Mouse (Mus musculus) skeletal muscle tissue, adult 2 months (tissue): ENCODE measurements at regions not wholly inside any gene's neighbourhood (a gene's known extent, or its start where the extent isn't known, plus 50 kb on each side); places are given as distances from the start of the nearest gene placed in this dataset.

Experiments
- DNase-seq: peaks from one replicate; pipeline ENCODE4 v3.0.0-alpha.2; 2012; ENCODE audit warnings: low read depth, low spot score

GRCm38 (mm10) chr9:69662394-69662793, 98.3 kb downstream of the Foxb1 start:
- DNase-seq: no peak

- no peak for DNase-seq
These were observed 102.5 kb downstream of the Foxb1 start for GRCm38 (mm10) chr9:69658276-69658675.

GRCm38 (mm10) chr9:69656053-69656452, 104.7 kb downstream of the Foxb1 start:
- no peak for DNase-seq

GRCm38 (mm10) chr9:69652106-69652505, 108.6 kb downstream of the Foxb1 start:
- no peak for DNase-seq

- no peak for DNase-seq
These were observed 109.1 kb downstream of the Foxb1 start for GRCm38 (mm10) chr9:69651608-69652007.

GRCm38 (mm10) chr9:69642591-69642990, 118.1 kb downstream of the Foxb1 start:
- no peak for DNase-seq

- DNase-seq: peak; percentile 21
These were observed 137.4 kb downstream of the Foxb1 start for GRCm38 (mm10) chr9:69623312-69623711.

GRCm38 (mm10) chr9:69621006-69621405, 139.7 kb downstream of the Foxb1 start:
- DNase-seq: no peak

GRCm38 (mm10) chr9:69617328-69617727, 143.4 kb downstream of the Foxb1 start:
- DNase-seq: no peak

GRCm38 (mm10) chr9:69597472-69597871, 144.1 kb downstream of the Anxa2 start:
- DNase-seq: no peak

GRCm38 (mm10) chr9:69592329-69593062, 139.1 kb downstream of the Anxa2 start:
- DNase-seq: no peak

- no peak for DNase-seq
These were observed 135.4 kb downstream of the Anxa2 start for GRCm38 (mm10) chr9:69588846-69589245.

- no peak for DNase-seq
These were observed 133.7 kb downstream of the Anxa2 start for GRCm38 (mm10) chr9:69587096-69587495.

GRCm38 (mm10) chr9:69581236-69581635, 127.8 kb downstream of the Anxa2 start:
- no peak for DNase-seq

- no peak for DNase-seq
These were observed 124.4 kb downstream of the Anxa2 start for GRCm38 (mm10) chr9:69577661-69578405.

GRCm38 (mm10) chr9:69575386-69575785, 122.0 kb downstream of the Anxa2 start:
- DNase-seq: no peak

GRCm38 (mm10) chr9:69568631-69569230, 115.3 kb downstream of the Anxa2 start:
- no peak for DNase-seq

GRCm38 (mm10) chr9:69568222-69568621, 114.8 kb downstream of the Anxa2 start:
- DNase-seq: no peak

GRCm38 (mm10) chr9:69566996-69567395, 113.6 kb downstream of the Anxa2 start:
- no peak for DNase-seq

GRCm38 (mm10) chr9:69543241-69543640, 89.8 kb downstream of the Anxa2 start:
- DNase-seq: no peak
